Mouse (Mus musculus): ENCODE measurements around the gene Mkln1.
"Not testable (repeated sequence)": the region's sequence is repeated elsewhere in the genome, so short reads cannot be mapped to it uniquely, and the experiment has no call there.

The Mkln1 gene

DNA sequence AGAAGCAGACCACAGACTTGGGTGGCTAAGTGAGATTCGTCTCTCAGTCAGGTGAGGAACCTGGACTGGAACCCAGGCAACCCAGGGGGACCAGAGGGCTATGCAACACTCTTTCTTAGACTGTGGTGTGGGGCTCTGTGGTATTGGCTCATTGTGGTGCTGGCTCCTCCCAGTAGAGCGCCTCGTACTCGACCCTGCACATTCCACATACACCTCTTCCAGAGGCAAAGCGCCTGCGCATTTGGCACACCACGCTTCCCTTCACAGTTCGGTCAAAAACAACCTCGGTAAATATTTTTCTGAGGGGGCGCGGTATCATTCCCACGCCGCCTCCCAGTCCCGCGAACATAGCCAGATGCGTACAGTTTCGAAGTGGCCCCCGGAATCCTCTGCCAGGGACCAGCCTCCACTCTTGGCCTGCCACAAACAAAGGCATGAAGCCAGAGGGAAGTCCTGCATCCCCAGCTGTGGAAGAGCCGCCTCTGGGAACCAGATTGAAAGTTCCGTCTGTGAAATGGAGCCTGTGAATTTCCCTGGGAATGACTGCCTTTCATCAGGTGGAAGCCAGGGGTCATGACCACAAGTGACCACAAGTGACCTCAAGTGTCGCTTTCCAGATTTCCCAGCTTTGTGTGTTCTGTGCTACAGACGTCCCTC lies 152.5 kb downstream of the Mkln1 start:
- no peak for DNase-seq (ENCODE audit: low spot score)

DNA sequence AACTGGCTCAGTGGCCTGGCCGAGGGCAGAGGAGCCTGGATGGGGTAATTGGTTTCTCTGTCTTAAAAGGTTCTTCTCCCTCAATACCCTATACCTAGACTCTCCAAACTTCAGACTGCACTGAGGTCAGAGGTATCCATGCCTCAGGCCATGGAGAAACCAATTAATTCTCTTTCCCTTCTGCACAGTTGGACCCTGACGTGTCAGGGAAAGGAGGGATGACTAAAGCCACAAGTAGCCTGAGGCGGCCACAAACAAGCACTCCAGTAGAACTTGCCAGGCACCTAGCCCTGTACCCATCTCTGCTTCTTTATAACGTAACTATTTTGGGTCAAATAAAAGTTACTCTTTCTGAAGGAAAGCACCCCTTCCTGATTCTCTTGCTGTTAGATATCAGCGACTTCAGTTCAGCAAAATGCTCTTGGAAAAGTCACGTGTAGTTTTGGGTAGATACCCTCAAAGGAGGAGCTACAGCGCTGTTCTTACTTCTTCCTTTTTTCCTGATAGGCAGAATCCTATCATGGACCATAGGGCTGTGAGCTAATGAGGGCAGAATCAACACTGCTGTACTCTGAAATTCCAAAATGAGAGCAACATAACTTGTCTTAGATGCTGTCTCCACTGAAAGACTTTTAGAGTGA lies 158.0 kb downstream of the Mkln1 start:
- DNase-seq (ENCODE audit: low spot score) = no peak

DNA sequence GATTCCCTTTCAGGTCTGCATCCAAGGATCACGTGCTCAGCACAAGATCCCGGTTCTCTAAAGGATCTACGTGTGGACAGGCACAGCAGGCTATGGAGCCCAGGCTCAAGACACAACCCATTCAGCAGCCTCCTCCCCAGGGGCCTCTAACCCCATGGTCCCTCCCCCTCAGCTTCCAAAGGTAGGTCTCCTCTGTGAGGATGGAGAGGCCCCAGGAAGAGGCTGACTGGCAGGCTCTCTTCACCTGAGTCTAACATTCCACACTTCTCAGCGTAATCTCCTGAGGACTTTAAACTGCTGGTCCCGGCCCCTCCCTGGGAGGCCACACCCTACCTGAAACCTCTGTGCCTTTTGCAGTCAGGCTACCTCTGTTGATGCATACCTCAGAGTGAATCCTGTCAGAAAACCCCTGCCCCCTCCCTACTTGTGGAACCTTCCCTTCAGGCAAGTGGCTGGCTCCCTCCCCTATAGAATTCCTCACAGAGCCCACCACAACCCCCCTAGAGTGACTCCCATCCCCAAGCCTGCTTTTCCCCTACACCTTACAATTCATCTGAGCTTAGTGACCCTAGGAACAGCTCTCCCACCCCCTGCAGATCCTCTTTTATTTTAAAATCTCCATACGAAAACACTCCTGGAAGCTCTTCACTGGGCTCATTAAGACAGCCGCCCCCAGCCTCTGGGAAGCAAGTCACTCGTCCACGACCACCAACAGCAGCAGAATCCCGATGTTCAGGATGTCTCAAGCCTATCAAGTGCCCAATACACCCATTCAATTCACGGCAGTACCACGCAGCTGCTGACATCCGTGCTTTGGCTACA lies 161.8 kb downstream of the Mkln1 start:
- no peak for DNase-seq (ENCODE audit: low spot score)

DNA sequence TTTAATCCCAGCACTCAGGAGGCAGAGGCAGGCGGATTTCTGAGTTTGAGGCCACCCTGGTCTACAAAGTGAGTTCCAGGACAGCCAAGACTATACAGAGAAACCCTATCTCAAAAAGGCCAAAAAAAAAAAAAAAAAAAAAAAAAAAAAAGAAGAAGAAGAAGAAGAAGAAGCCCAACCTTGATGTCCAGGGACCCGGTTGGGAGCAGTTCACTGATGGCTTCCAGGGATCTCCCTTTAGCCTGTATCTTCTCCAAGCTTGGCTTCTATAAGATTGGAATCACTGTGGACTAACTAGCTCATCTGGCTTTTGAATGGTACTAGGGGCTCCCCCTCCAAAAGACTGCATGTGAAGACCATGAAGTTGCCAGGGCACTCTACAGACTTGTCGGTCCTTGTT lies 163.4 kb downstream of the Mkln1 start:
- DNase-seq (ENCODE audit: low spot score) = not testable (repeated sequence)

DNA sequence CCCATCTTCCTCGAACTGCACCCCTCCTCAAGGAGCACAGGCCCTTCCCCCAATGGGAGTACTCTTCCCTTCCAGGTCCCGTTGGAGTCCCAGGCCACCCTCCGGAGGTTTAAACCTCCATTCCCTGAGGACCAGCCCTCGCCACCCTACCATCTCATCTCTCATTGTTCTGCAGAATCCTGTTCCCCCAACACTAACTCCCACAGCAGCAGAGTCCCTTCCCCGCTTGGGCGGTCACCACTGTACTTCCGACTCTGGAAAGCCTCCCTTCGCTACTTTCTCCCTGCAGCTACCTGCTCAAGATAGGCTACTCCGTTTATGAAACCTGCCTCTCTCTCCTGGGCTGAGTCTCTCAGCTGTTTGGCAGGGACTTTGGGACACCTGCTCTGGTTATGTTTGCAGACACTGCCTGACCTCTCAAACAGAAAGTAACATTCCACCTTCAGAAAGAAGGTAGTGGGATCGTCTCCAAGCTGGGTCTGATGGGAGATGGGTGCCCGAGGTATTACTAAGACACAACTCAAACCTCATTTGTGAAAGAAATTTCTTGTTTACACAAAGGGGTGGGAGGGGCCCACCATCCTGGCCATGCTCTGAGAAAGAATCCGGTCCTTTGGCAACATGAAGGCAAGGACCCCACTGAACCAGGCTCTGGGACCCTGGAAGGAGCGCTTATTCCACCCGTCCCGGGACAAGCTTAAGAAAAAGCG lies 164.0 kb downstream of the Mkln1 start:
- DNase-seq (ENCODE audit: low spot score) = no peak

DNA sequence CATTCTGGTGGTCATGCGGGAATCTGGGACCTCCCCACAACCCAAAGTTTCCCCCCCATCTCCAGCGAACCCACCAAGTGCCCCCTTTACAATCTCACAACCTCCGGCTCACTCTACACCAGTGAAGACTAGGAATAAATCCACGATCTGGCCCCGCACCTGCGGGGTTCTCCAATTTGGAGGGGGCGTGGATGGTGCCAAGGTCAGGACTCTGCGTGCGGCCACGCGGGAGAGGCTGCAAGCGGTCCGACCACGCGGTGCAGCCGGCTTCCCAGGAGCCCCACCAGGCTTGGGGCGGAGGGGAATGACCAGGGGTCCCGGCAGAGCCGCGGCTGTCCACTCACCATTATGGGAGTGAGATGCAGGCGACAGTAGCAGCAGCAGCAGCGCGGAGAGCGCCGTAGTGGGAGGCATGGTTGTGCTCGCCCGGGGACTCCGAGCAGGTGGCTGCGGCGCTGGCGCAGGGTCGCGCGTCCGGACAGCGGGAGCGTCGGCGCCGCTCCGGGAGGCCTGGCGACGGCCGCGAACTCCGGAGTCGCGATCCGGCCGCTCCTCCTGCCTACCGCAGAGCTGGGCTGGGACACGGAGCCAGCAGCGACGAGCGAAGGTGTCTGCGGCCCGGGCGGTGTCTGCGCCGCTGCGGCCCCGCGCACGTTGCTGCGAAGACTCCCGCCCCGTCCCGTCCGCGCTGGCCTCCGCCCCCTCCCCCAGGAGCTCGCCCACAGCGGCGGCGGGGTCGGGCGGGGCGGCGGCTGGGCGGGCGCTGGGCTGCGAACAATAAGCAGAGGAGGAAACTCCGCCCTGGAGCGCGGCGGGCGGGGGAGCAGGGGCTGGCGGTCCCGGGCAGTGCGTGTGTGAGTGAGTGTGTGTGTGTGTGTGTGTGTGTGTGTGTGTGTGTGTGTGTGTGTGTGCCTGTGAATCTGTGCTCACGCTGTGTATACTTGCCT lies 165.0 kb downstream of the Mkln1 start, which contains the start of gene Podxl:
Gene Podxl (minus strand): TSS at position 747 of the 947 bp plus-strand sequence.
- peak; percentile 22 for DNase-seq (ENCODE audit: low spot score)

DNA sequence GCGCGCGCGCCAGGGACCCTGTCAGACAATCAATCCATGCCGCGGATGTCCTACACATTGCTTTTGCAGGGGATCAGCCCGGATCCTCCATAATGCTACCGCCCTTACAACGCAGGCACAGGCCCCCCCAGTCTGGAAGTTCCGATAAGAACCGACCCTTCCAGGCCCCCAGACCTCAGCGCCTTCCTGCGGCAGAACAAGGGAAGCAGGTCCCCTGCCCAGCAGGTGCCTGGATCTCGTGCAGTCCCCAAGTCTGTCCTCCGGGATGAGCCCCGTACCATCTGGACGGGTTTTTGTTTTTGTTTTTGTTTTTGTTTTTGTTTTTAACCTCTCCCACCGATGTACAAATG lies 165.6 kb downstream of the Mkln1 start:
- no peak for DNase-seq (ENCODE audit: low spot score)

DNA sequence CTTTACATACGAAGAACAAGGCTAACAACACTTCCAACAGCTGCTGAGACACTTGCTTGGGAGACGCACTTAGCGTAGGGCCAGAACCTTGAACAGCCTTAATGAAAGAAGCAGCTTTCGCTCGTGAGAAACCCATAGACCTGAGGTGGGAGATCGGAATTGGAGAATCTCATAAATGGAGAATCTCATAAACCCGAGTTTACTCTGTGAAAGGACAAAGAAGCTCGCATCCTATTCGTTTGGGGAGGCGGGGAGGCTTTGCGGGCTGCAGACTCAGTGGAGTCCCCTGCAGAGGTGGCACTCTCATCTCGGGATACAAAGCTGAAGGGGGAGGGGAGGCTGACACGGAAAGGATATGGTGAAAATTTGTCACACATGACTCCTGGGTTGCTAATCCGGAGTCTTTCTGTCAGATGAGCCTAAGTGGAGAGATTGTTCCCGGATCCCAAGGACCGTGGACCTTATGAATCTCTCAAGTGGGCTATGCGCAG lies 166.4 kb downstream of the Mkln1 start:
- DNase-seq (ENCODE audit: low spot score) = no peak
